Mouse (Mus musculus) neural tube, embryonic 12.5 days (tissue): ENCODE data around the gene Higd1a. TPM values are rescaled to one million over a fixed set of nuclear protein-coding genes. Genes with fewer than 3 reads are reported as not detected.

Experiments
- ATAC-seq: fragments of 200-750 bp; cut with Nextera tagmentation; 2 replicates; pipeline ENCODE4 v1.8.0; 2017; ENCODE audit warnings: low read depth, mild to moderate bottlenecking, moderate TSS enrichment, moderate library complexity; ENCODE audit not compliant: low FRiP score
- H3K27ac ChIP-seq: fragments of 300-500 bp; sonication (generic); 2 replicates; pipeline ENCODE4 v1.5.1; 2016
- H3K27me3 ChIP-seq: fragments of 300-500 bp; sonication (generic); replicated peaks from 2 replicates; pipeline ENCODE4 v1.6.1; 2016; ENCODE audit warnings: mild to moderate bottlenecking
- H3K36me3 ChIP-seq: fragments of 300-500 bp; sonication (generic); 2 replicates; pipeline ENCODE4 v1.6.1; 2016; ENCODE audit warnings: mild to moderate bottlenecking
- H3K4me1 ChIP-seq: fragments of 300-500 bp; sonication (generic); 2 replicates; pipeline ENCODE4 v1.6.1; 2016
- H3K4me2 ChIP-seq: fragments of 300-500 bp; sonication (generic); replicated peaks from 2 replicates; pipeline ENCODE4 v1.6.1; 2016; ENCODE audit warnings: mild to moderate bottlenecking
- H3K4me3 ChIP-seq: fragments of 300-500 bp; sonication (generic); 2 replicates; pipeline ENCODE4 v1.5.1; 2016
- H3K9ac ChIP-seq: fragments of 300-500 bp; sonication (generic); 2 replicates; pipeline ENCODE4 v1.6.1; 2016; ENCODE audit warnings: mild to moderate bottlenecking
- H3K9me3 ChIP-seq: fragments of 300-500 bp; sonication (generic); 2 replicates; pipeline ENCODE4 v1.6.1; 2016; ENCODE audit warnings: mild to moderate bottlenecking
- WGBS: fragments of 180-500 bp; shearing (Covaris S2); methylation state at CpG from one replicate; pipeline ENCODE4 v1.1.7; 2016; 5-methylcytosine and 5-hydroxymethylcytosine counted together
- polyA plus RNA-seq: library from polyadenylated mRNA; unstranded; fragments of >200 nt; fragmentation: Nextera tagmentation; extraction: Ambion mirVana; gene quantifications from 2 replicates; pipeline ENCODE4 v1.2.1, GENCODE M21; 2016

Gene Higd1a
- polyA plus RNA-seq, 1 experiment from 2014 or later: 134 TPM

DNA sequence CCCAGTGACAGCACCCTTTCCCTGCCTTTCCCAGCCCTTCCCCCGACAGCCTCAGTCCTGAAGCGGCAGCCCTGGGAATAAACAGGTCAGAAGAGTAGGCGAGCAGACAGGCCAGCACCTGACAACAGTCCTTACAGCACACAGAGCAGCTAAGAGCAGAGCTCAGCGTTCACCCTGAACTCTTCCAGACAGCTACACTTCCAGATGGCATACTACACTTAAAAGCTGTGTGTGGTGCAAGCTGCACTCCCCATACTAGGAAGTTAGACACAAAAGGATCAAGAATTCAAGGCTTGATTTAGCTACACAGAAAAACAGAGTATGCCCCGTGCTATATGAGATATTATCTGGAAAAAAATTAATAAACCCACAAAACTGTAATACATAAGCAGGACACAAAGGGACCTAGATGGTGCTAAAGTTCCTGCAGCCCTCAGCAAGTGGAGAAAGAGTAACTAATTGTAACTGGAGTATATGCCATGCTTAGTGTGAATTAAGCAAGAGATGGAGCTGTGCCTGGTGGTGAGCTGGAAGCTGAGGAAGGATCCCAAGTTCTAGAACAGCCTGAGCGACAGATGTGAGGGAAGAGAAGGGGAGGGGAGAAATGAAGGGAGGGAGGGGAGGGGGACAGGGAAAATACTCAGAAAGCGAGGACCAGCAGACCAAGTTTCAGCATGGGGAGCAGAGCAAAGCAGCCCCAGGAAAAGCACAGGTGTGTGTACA lies 28.7 kb downstream of the Higd1a start:
- Histone ChIP-seq H3K4me1 (no peaks in the 10 kb centered on the region), H3K27ac (no peak overlapping the region), H3K27me3 (no peaks in the 10 kb centered on the region), H3K4me3 (no peak overlapping the region), H3K9ac (no peak overlapping the region), H3K9me3 (no peaks in the 10 kb centered on the region), H3K36me3 (no peaks in the 10 kb centered on the region), H3K4me2 (no peak overlapping the region)
- ATAC-seq: no peak
- 72% methylated on average over 7 of the region's 7 CpGs for WGBS

DNA sequence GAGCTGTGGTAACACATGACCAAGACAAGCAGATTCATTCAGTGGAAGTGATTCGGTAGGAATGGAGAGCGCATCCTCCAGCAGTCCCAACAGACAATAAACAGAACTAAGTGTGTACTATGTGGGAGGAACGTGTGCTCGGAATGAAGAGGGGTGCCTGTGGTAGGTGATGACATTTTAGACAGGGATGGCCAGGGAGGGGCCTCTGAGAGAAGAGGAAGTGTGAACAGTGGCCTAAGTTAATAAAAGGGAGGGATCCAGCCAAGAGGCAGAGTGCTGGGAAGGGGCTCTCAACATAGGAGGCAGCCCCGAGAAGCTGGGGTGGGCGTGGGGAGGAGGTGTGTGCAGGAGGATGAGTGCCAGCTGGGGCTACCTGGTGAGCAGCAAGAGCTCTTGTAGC lies 29.8 kb downstream of the Higd1a start:
- Histone ChIP-seq H3K27ac (no peak overlapping the region), H3K4me2 (no peak overlapping the region), H3K4me3 (no peak overlapping the region), H3K27me3 (no peaks in the 10 kb centered on the region), H3K36me3 (no peaks in the 10 kb centered on the region), H3K9me3 (no peaks in the 10 kb centered on the region), H3K9ac (no peak overlapping the region), H3K4me1 (no peaks in the 10 kb centered on the region)
- ATAC-seq: no peak
- 81% methylated on average over 6 of the region's 6 CpGs for WGBS

DNA sequence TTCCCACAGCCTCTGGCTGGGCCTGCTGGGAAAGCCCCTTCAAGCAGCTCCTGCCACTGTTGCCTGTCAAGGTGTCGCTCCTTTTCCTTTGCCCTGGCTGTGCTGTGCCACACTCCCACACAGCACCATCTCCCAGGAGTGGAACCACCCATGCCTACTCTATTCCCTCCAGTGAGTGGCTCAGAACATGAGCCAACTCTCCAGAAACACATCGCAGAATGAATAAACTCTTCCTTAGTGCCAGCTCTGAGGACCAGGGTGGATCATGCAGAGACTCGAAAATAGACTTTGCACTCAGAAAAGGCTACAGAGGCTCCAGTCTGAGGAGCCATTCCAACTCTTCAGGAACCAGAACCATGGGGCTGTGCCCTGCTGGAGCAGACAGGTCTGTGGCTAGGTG lies 31.8 kb downstream of the Higd1a start:
- no peak overlapping the region for H3K9ac ChIP-seq
- 88% methylated on average over 3 of the region's 3 CpGs for WGBS

DNA sequence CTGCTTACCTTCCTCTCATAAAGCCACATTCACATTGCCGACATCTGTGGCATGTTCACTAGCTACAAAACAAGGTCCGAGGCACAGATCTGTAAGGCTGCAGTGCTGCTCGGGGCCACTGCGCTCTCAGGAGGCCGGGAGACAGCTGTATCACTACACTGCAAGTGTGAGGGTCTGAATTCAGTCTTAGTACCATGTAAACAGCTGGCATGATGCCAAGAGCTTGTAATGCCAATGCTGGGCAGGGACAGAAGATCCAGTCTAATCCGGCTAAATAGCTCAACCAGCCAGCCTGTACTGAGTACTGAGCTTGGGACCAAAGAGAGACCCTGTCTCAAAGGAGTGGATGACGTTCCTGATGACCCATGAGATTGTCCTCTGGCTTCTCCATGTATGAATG lies 34.2 kb downstream of the Higd1a start:
- no peak overlapping the region for H3K4me2 ChIP-seq
- peak; percentile 60 for ATAC-seq
- H3K27ac ChIP-seq: no peak overlapping the region
- no peaks in the 10 kb centered on the region for H3K9me3 ChIP-seq
- no peaks in the 10 kb centered on the region for H3K36me3 ChIP-seq
- WGBS: 76% methylated on average over 7 of the region's 7 CpGs
- H3K4me3 ChIP-seq: no peak overlapping the region
- no peak overlapping the region for H3K9ac ChIP-seq
- peaks cover 6% of the 10 kb centered on the region; the same call in 1 of the 2 replicates for H3K4me1 ChIP-seq
- H3K27me3 ChIP-seq: no peaks in the 10 kb centered on the region

More for the DNA sequence above, 31.8 kb downstream of the Higd1a start:
- no peak overlapping the region for H3K27ac ChIP-seq
- H3K9me3 ChIP-seq: no peaks in the 10 kb centered on the region
- no peaks in the 10 kb centered on the region for H3K36me3 ChIP-seq
- H3K27me3 ChIP-seq: no peaks in the 10 kb centered on the region
- H3K4me2 ChIP-seq: no peak overlapping the region
- no peak overlapping the region for H3K4me3 ChIP-seq
- H3K4me1 ChIP-seq: peaks cover 6% of the 10 kb centered on the region; the same call in 1 of the 2 replicates
- ATAC-seq: no peak

DNA sequence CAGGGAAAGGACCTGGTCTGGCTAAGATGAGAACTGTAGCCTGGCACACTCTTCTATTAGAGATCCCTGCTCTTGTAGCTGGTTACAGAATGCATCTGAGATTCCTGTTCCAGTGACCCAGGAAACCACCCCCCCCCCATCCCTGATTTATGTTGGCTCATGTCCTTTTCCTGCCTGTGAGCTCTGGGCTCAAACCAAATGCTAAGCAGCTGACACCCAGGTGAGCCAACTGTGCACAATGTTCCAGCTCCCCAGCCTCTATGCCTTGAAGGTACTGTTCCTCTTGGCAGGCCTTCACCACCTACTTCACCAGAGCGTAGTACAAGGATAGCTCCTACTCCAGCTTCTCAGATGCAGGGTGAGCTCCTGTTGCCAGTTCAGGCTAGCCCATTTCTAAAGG lies 35.1 kb downstream of the Higd1a start:
- WGBS: 91% methylated on average over 1 of the region's 1 CpGs

DNA sequence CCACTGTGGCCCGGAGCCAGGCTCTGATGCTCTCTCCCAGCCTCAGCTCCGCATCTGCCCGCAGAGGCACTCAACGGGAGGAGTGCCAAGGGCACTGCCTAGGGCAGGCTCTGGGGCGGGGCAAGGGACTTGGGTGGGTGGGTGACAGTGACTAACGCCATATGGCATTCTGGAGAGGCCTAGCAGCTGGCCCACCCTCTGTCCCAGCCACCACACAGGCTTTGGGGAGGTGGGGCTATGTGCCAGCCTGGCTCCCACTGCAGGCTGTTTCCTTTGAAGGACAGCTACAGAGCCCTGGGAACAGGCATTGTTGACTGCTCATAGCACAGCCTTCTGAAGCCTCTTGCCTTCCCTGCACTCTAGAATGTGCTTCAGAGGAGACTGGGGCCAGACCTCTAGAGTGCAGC lies 35.6 kb downstream of the Higd1a start:
- Histone ChIP-seq H3K36me3 (no peaks in the 10 kb centered on the region), H3K4me1 (peaks cover 6% of the 10 kb centered on the region; the same call in 1 of the 2 replicates), H3K4me2 (no peak overlapping the region), H3K9ac (no peak overlapping the region), H3K9me3 (no peaks in the 10 kb centered on the region), H3K4me3 (no peak overlapping the region), H3K27me3 (no peaks in the 10 kb centered on the region), H3K27ac (no peak overlapping the region)
- WGBS: 68% methylated on average over 6 of the region's 6 CpGs
- peak; percentile 61 for ATAC-seq

More for the DNA sequence above, 35.1 kb downstream of the Higd1a start:
- ATAC-seq: peak; percentile 19; the same call in 1 of the 2 replicates
- Histone ChIP-seq H3K4me2 (no peak overlapping the region), H3K4me3 (no peak overlapping the region), H3K27me3 (no peaks in the 10 kb centered on the region), H3K27ac (no peak overlapping the region), H3K4me1 (peaks cover 6% of the 10 kb centered on the region; the same call in 1 of the 2 replicates), H3K9ac (no peak overlapping the region), H3K9me3 (no peaks in the 10 kb centered on the region), H3K36me3 (no peaks in the 10 kb centered on the region)

DNA sequence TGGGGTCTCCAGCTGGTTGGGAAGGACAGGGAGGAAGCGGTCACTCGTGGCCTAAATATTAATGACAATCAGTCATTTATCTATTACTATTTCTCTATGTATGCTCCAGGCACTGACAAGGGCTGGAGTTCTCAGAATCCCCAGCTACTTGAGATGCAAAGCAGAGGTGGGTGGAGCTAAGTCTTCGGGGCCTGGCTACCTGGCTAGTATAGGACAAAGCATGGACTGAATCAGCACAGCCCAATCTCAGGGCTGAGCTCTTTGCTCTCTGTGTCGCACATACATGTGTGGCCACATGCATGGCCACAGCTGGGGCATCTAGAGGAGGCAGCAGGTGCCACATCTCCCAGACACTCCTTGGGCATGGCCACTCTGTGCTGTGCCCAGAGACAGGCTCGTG lies 37.4 kb downstream of the Higd1a start:
- Histone ChIP-seq H3K27me3 (no peaks in the 10 kb centered on the region), H3K4me2 (no peak overlapping the region), H3K9me3 (no peaks in the 10 kb centered on the region), H3K9ac (no peak overlapping the region), H3K36me3 (no peaks in the 10 kb centered on the region), H3K4me1 (peaks cover 6% of the 10 kb centered on the region; the same call in 1 of the 2 replicates), H3K27ac (no peak overlapping the region), H3K4me3 (no peak overlapping the region)
- 79% methylated on average over 5 of the region's 5 CpGs for WGBS
- ATAC-seq: no peak

DNA sequence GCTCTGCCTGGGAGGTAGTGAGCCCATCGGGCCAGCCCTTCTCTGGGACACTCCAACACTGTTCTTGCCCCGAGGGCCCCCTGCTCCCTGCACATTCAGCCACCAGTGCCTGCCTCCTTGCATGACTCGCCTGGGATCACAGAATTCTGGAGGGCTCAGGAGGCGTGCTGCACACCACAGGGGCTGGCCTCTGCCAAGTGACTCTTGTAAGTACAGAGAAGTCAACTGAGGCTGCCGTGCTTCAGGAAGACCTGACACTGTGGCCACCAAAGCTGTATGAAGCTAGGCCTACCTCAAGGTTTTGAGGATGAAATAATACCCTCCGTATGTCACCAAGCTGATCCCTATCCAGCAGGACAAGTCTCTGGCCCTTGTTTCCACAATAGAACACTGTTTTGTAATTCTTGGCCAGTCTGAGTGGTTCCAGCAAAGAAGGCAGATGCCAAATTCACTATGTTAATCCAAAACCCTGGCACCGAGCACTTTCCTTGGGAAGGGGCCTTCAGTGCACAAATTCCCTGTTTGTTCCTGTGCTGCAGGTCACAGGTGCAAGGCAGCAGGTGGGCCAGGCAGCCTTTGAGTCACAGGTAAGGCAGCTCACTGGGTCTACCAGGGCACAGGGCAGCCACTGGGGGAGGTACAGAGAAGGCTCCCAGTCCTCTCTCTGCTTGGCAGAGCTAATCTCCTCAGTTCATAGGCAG lies 38.2 kb downstream of the Higd1a start:
- Histone ChIP-seq H3K9ac (no peak overlapping the region), H3K36me3 (no peaks in the 10 kb centered on the region), H3K9me3 (no peaks in the 10 kb centered on the region), H3K4me1 (peaks cover 6% of the 10 kb centered on the region; the same call in 1 of the 2 replicates), H3K4me3 (no peak overlapping the region), H3K4me2 (no peak overlapping the region), H3K27me3 (no peaks in the 10 kb centered on the region), H3K27ac (no peak overlapping the region; the same call in 1 of the 2 replicates)
- 65% methylated on average over 7 of the region's 7 CpGs for WGBS
- ATAC-seq: no peak

DNA sequence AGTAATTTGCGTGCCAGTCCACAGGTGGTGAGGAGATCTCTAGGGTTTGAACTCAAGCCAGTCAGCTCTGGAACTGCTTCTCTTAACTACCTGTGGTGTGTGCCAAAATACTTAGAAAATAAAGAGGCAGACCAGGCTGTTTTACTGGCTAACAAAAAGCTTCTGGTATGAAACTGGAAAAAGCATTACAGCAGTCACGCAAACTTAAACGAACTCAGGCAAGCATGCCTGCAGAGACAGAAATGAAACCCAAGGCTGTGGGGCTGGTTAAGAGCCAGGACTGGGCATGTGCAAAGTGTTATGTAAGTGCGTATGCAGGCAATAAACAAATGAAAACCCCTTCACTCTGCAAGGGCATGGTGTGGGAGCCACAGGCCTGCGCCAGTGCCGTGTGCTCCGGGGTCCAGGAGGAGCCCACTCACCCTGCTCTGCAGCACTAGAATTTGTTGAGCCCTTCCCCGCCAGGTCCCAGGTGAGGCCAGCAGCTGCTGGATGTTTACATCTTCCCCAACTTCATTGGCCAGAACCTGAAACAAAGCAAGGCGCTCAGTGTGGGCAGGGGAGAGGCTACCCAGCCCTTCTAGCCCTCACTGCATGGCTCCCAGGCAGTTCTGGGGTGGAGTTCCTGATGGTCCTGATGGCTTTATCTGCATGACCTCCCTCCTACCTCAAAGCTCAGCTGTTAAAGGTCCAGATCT lies 38.9 kb downstream of the Higd1a start:
- no peak overlapping the region for H3K9ac ChIP-seq
- ATAC-seq: no peak
- WGBS: 85% methylated on average over 9 of the region's 9 CpGs
- H3K4me3 ChIP-seq: no peak overlapping the region
- H3K4me1 ChIP-seq: peaks cover 6% of the 10 kb centered on the region; the same call in 1 of the 2 replicates
- no peaks in the 10 kb centered on the region for H3K9me3 ChIP-seq
- no peaks in the 10 kb centered on the region for H3K27me3 ChIP-seq
- H3K27ac ChIP-seq: no peak overlapping the region; the same call in 1 of the 2 replicates
- H3K36me3 ChIP-seq: no peaks in the 10 kb centered on the region
- H3K4me2 ChIP-seq: no peak overlapping the region

DNA sequence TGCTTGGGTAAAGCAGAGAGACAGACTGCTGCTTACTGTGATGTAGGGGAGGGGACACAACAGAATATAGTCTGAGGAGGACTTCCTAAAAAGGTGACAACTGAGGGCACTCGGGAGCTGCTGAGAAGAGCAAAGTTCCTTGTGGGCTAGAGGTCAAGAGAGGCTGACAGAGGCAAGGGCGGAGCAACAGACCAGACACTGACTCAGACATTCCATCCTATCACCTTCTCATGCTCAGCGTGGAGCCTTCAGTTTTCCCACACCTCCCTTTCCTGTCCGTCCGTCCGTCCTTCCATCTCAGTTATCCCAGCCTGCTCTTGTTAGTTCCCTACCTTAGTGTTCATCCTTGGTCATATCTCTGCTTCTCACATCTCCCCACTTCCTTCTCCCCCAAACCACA lies 43.0 kb downstream of the Higd1a start:
- no peaks in the 10 kb centered on the region; the same call in 1 of the 2 replicates for H3K27me3 ChIP-seq
- no peaks in the 10 kb centered on the region for H3K36me3 ChIP-seq
- no peak overlapping the region for H3K4me2 ChIP-seq
- no peak for ATAC-seq
- peaks cover 13% of the 10 kb centered on the region for H3K4me1 ChIP-seq
- H3K27ac ChIP-seq: no peak overlapping the region
- no peak overlapping the region for H3K9ac ChIP-seq
- 76% methylated on average over 6 of the region's 6 CpGs for WGBS
- H3K9me3 ChIP-seq: no peaks in the 10 kb centered on the region
- no peak overlapping the region for H3K4me3 ChIP-seq

DNA sequence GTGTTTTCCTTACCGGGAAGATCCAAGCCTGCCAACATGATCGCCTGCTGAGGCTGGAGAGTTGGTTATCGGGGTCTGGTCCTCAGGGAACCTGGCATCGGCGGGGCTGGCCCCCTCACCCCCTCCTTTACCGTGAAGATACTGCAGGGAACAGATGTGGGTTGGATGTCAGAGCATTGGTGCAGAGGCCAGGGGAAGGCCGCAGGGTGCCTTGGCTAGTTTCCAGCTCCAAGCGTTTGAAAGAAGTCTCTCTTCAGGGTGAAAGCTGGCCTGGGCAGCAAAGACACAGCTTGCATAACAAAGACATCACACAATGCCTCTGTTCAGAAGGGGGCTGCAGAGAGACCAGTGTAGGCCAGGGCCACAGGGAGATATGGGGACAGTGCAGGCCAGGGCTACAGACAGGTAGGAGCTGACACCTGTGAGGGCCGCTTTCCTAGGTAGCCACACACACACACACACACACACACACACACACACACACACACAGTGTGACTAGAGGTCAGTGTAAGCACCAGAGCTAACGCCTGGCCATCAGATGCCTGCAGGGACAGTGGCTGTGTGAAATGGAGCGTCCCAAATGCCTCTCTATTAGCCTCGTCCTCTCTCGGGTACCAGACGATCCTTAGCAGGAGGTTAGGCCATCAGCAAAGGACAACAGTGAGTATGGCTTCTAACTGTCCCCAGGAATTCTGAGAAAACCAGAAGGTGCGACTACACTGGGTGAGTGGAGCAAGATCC lies 47.9 kb downstream of the Higd1a start:
- WGBS: 9% methylated on average over 14 of the region's 15 CpGs
- Histone ChIP-seq H3K9ac (peak overlapping the region; percentile 33; the same call in 1 of the 2 replicates), H3K4me2 (peak overlapping the region; percentile 32), H3K27ac (peak overlapping the region; percentile 57), H3K27me3 (no peaks in the 10 kb centered on the region; the same call in 1 of the 2 replicates), H3K4me1 (peaks cover 45% of the 10 kb centered on the region), H3K9me3 (no peaks in the 10 kb centered on the region), H3K4me3 (no peak overlapping the region), H3K36me3 (no peaks in the 10 kb centered on the region)
- peak; percentile 76 for ATAC-seq
